Mouse (Mus musculus) heart, embryonic 13.5 days (tissue): ENCODE data around the gene Ccdc169. TPM values are rescaled to one million over a fixed set of nuclear protein-coding genes. Genes with fewer than 3 reads are reported as not detected.

Experiments used
- ATAC-seq: fragments of 200-750 bp; cut with Nextera tagmentation; 2 replicates; pipeline ENCODE4 v1.8.0; 2017; ENCODE audit warnings: moderate TSS enrichment; ENCODE audit not compliant: insufficient number of reproducible peaks, low FRiP score, low TSS enrichment; ENCODE audit errors: extremely low read depth
- H3K27ac ChIP-seq: fragments of 300-500 bp; sonication (generic); replicated peaks from 2 replicates; pipeline ENCODE4 v1.5.1; 2015; ENCODE audit warnings: moderate library complexity, mild to moderate bottlenecking, inconsistent platforms
- H3K27me3 ChIP-seq: fragments of 300-500 bp; sonication (generic); replicated peaks from 2 replicates; pipeline ENCODE4 v1.6.1; 2015; ENCODE audit warnings: mild to moderate bottlenecking, inconsistent platforms
- H3K36me3 ChIP-seq: fragments of 300-500 bp; sonication (generic); 2 replicates; pipeline ENCODE4 v1.6.1; 2015; ENCODE audit warnings: mild to moderate bottlenecking, inconsistent platforms
- H3K4me1 ChIP-seq: fragments of 300-500 bp; sonication (generic); 2 replicates; pipeline ENCODE4 v1.6.1; 2015; ENCODE audit warnings: inconsistent platforms
- H3K4me2 ChIP-seq: fragments of 300-500 bp; sonication (generic); 2 replicates; pipeline ENCODE4 v1.6.1; 2015; ENCODE audit warnings: inconsistent platforms, mild to moderate bottlenecking, moderate library complexity
- H3K4me3 ChIP-seq: fragments of 300-500 bp; sonication (generic); 2 replicates; pipeline ENCODE4 v1.5.1; 2015; ENCODE audit warnings: moderate library complexity, mild to moderate bottlenecking, inconsistent platforms
- H3K9ac ChIP-seq: fragments of 300-500 bp; sonication (generic); 2 replicates; pipeline ENCODE4 v1.6.1; 2015; ENCODE audit warnings: inconsistent platforms, mild to moderate bottlenecking, moderate library complexity
- H3K9me3 ChIP-seq: fragments of 300-500 bp; sonication (generic); 2 replicates; pipeline ENCODE4 v1.6.1; 2016; ENCODE audit warnings: inconsistent platforms
- WGBS: fragments of 180-500 bp; shearing (Covaris S2); methylation state at CpG from one replicate; pipeline ENCODE4 v1.1.7; 2015; ENCODE audit warnings: mixed read lengths; 5-methylcytosine and 5-hydroxymethylcytosine counted together
- polyA plus RNA-seq: library from polyadenylated mRNA; unstranded; fragments of >200 nt; fragmentation: Nextera tagmentation; extraction: Ambion mirVana; gene quantifications from 2 replicates; pipeline ENCODE4 v1.2.1, GENCODE M21; 2015

Gene Ccdc169
- polyA plus RNA-seq, 1 experiment from 2014 or later = 0.07 TPM

- Histone ChIP-seq H3K9ac (no peak overlapping the region), H3K27ac (no peak overlapping the region), H3K9me3 (no peaks in the 10 kb centered on the region), H3K4me2 (no peak overlapping the region), H3K4me3 (no peak overlapping the region), H3K27me3 (no peaks in the 10 kb centered on the region), H3K4me1 (peaks cover 22% of the 10 kb centered on the region), H3K36me3 (peaks cover 96% of the 10 kb centered on the region)
- WGBS = 86% methylated on average over 4 of the region's 4 CpGs
- no peak for ATAC-seq
These were observed 14.1 kb upstream of the Ccdc169 start for GRCm38 (mm10) chr3:55123064-55123463.

- ATAC-seq = no peak
- Histone ChIP-seq H3K9ac (no peak overlapping the region), H3K4me1 (0 out of 2 replicates have a peak, but pooled peaks cover 3% of the 10 kb centered on the region), H3K27ac (0 out of 2 replicates have a peak overlapping the region, but pooled peaks have one; percentile 33), H3K27me3 (no peaks in the 10 kb centered on the region), H3K4me3 (no peak overlapping the region), H3K36me3 (peaks cover 99% of the 10 kb centered on the region), H3K9me3 (no peaks in the 10 kb centered on the region), H3K4me2 (no peak overlapping the region)
- WGBS = 77% methylated on average over 4 of the region's 4 CpGs
These were observed 7.9 kb upstream of the Ccdc169 start for GRCm38 (mm10) chr3:55129181-55129692.

GRCm38 (mm10) chr3:55131576-55132233, 5.4 kb upstream of the Ccdc169 start:
- Histone ChIP-seq H3K36me3 (peaks cover 99% of the 10 kb centered on the region), H3K27ac (no peak overlapping the region), H3K4me1 (0 out of 2 replicates have a peak, but pooled peaks cover 3% of the 10 kb centered on the region), H3K4me2 (no peak overlapping the region), H3K27me3 (no peaks in the 10 kb centered on the region), H3K9me3 (no peaks in the 10 kb centered on the region), H3K9ac (no peak overlapping the region), H3K4me3 (no peak overlapping the region)
- WGBS = 84% methylated on average over 6 of the region's 6 CpGs
- ATAC-seq = no peak

- Histone ChIP-seq H3K4me2 (no peak overlapping the region), H3K9ac (no peak overlapping the region), H3K4me1 (no peaks in the 10 kb centered on the region), H3K27ac (no peak overlapping the region), H3K4me3 (no peak overlapping the region), H3K36me3 (peaks cover 48% of the 10 kb centered on the region), H3K27me3 (no peaks in the 10 kb centered on the region), H3K9me3 (no peaks in the 10 kb centered on the region)
- 91% methylated on average over 12 of the region's 12 CpGs for WGBS
- no peak for ATAC-seq
These were observed 2.7 kb downstream of the Ccdc169 start for GRCm38 (mm10) chr3:55139837-55140236.

- no peak overlapping the region for H3K4me3 ChIP-seq
- peaks cover 33% of the 10 kb centered on the region for H3K36me3 ChIP-seq
- H3K27ac ChIP-seq = no peak overlapping the region
- no peaks in the 10 kb centered on the region for H3K4me1 ChIP-seq
- no peaks in the 10 kb centered on the region for H3K9me3 ChIP-seq
- 90% methylated on average over 2 of the region's 2 CpGs for WGBS
- no peak for ATAC-seq
- H3K4me2 ChIP-seq = no peak overlapping the region
- H3K9ac ChIP-seq = no peak overlapping the region
- no peaks in the 10 kb centered on the region for H3K27me3 ChIP-seq
These were observed 4.3 kb downstream of the Ccdc169 start for GRCm38 (mm10) chr3:55141401-55141800.

GRCm38 (mm10) chr3:55144916-55145315, 7.8 kb downstream of the Ccdc169 start:
- Histone ChIP-seq H3K9me3 (no peaks in the 10 kb centered on the region), H3K27ac (no peak overlapping the region), H3K4me1 (no peaks in the 10 kb centered on the region), H3K27me3 (no peaks in the 10 kb centered on the region), H3K36me3 (0 out of 2 replicates have a peak, but pooled peaks cover 2% of the 10 kb centered on the region), H3K9ac (no peak overlapping the region), H3K4me2 (no peak overlapping the region), H3K4me3 (no peak overlapping the region)
- 82% methylated on average over 4 of the region's 4 CpGs for WGBS
- no peak for ATAC-seq

- WGBS = 66% methylated on average over 6 of the region's 6 CpGs
These were observed 9.3 kb downstream of the Ccdc169 start for GRCm38 (mm10) chr3:55146441-55146840.

GRCm38 (mm10) chr3:55147156-55147555, 10.0 kb downstream of the Ccdc169 start:
- Histone ChIP-seq H3K27ac (no peak overlapping the region), H3K27me3 (no peaks in the 10 kb centered on the region), H3K9ac (no peak overlapping the region), H3K4me1 (no peaks in the 10 kb centered on the region), H3K9me3 (no peaks in the 10 kb centered on the region), H3K4me3 (no peak overlapping the region), H3K4me2 (no peak overlapping the region), H3K36me3 (no peaks in the 10 kb centered on the region)
- 58% methylated on average over 2 of the region's 2 CpGs for WGBS
- ATAC-seq = no peak

More at GRCm38 (mm10) chr3:55146441-55146840, 9.3 kb downstream of the Ccdc169 start:
- Histone ChIP-seq H3K9me3 (no peaks in the 10 kb centered on the region), H3K4me2 (no peak overlapping the region), H3K9ac (no peak overlapping the region), H3K27ac (no peak overlapping the region), H3K4me1 (no peaks in the 10 kb centered on the region), H3K36me3 (no peaks in the 10 kb centered on the region), H3K4me3 (no peak overlapping the region), H3K27me3 (no peaks in the 10 kb centered on the region)
- ATAC-seq = no peak

GRCm38 (mm10) chr3:55148091-55148490, 11.0 kb downstream of the Ccdc169 start:
- H3K4me3 ChIP-seq = no peak overlapping the region
- no peaks in the 10 kb centered on the region for H3K4me1 ChIP-seq
- H3K36me3 ChIP-seq = no peaks in the 10 kb centered on the region
- WGBS = 46% methylated on average over 3 of the region's 3 CpGs
- H3K4me2 ChIP-seq = no peak overlapping the region
- H3K9ac ChIP-seq = no peak overlapping the region
- no peaks in the 10 kb centered on the region for H3K27me3 ChIP-seq
- no peaks in the 10 kb centered on the region for H3K9me3 ChIP-seq
- no peak overlapping the region for H3K27ac ChIP-seq
- ATAC-seq = no peak

- WGBS = 40% methylated on average over 7 of the region's 7 CpGs
- H3K27me3 ChIP-seq = no peaks in the 10 kb centered on the region
- H3K9ac ChIP-seq = no peak overlapping the region
- no peak overlapping the region for H3K4me2 ChIP-seq
- peaks cover 12% of the 10 kb centered on the region; the same call in 1 of the 2 replicates for H3K4me1 ChIP-seq
- no peak for ATAC-seq
- H3K4me3 ChIP-seq = no peak overlapping the region
- no peaks in the 10 kb centered on the region for H3K9me3 ChIP-seq
- no peaks in the 10 kb centered on the region for H3K36me3 ChIP-seq
- H3K27ac ChIP-seq = no peak overlapping the region
These were observed 14.7 kb downstream of the Ccdc169 start for GRCm38 (mm10) chr3:55151656-55152433.

- 59% methylated on average over 6 of the region's 6 CpGs for WGBS
- no peak overlapping the region for H3K9ac ChIP-seq
- ATAC-seq = no peak
- H3K36me3 ChIP-seq = no peaks in the 10 kb centered on the region
- H3K4me2 ChIP-seq = no peak overlapping the region
- no peak overlapping the region for H3K4me3 ChIP-seq
- peaks cover 12% of the 10 kb centered on the region; the same call in 1 of the 2 replicates for H3K4me1 ChIP-seq
- no peak overlapping the region for H3K27ac ChIP-seq
- H3K27me3 ChIP-seq = no peaks in the 10 kb centered on the region
- no peaks in the 10 kb centered on the region for H3K9me3 ChIP-seq
These were observed 15.7 kb downstream of the Ccdc169 start for GRCm38 (mm10) chr3:55152673-55153334.
